Mouse (Mus musculus) erythroblast, adult 5-6 weeks (primary cell): Measurements from ENCODE around the gene Abca7. TPM values are rescaled to one million over a fixed set of nuclear protein-coding genes. Genes with fewer than 3 reads are reported as not detected.
A peak's percentile ranks its signal among the peaks of the same experiment; 100 is the strongest.

Experiments
- ATAC-seq: replicated peaks from 2 replicates; pipeline ENCODE4 v1.8.0; 2016; ENCODE audit warnings: moderate number of reproducible peaks, mild to moderate bottlenecking, moderate TSS enrichment, inconsistent platforms; ENCODE audit not compliant: poor library complexity, low FRiP score, severe bottlenecking
- total RNA-seq, 2 experiments: library from RNA; stranded (forward) in 1 of 2; stranded (reverse) in 1 of 2; fragments of 150-400 nt in 1 of 2; fragments of 200-764, 138-1000 nt in 1 of 2; gene quantifications; 2 replicates each; pipeline versions ENCODE4 v1.2.3 to v1.2.4; 2015 to 2017; ENCODE audit warnings: low replicate concordance in 2 of 2

The Abca7 gene
- total RNA-seq, 2 experiments from 2014 or later: 14.4 to 19.4 TPM

GRCm38 (mm10) chr10:79989870-79990269 lies 6.4 kb upstream of the Abca7 start:
- no peak for ATAC-seq

GRCm38 (mm10) chr10:79991099-79991498 lies 5.2 kb upstream of the Abca7 start:
- no peak for ATAC-seq

GRCm38 (mm10) chr10:79991548-79991947 lies 4.7 kb upstream of the Abca7 start:
- ATAC-seq: no peak

- ATAC-seq: no peak
Observed at GRCm38 (mm10) chr10:79994397-79995115, 1.7 kb upstream of the Abca7 start.

- ATAC-seq: no peak
Observed at GRCm38 (mm10) chr10:79995636-79996035, 658 bp upstream of the Abca7 start.

- ATAC-seq: peak; percentile 72
Observed at GRCm38 (mm10) chr10:79997034-79997760, 903 bp downstream of the Abca7 start.

- ATAC-seq: peak; percentile 29
Observed at GRCm38 (mm10) chr10:79997819-79998218, 1.5 kb downstream of the Abca7 start.

- ATAC-seq: no peak
Observed at GRCm38 (mm10) chr10:80001945-80002344, 5.7 kb downstream of the Abca7 start.

- ATAC-seq: no peak
Observed at GRCm38 (mm10) chr10:80002829-80003228, 6.5 kb downstream of the Abca7 start.

- ATAC-seq: peak; percentile 38
Observed at GRCm38 (mm10) chr10:80003374-80004232, 7.3 kb downstream of the Abca7 start.

- no peak for ATAC-seq
Observed at GRCm38 (mm10) chr10:80004233-80004705, 8.0 kb downstream of the Abca7 start.

- no peak for ATAC-seq
Observed at GRCm38 (mm10) chr10:80011740-80012139, 15.4 kb downstream of the Abca7 start.

GRCm38 (mm10) chr10:80013609-80014008 lies 17.3 kb downstream of the Abca7 start:
- ATAC-seq: no peak

- no peak for ATAC-seq
Observed at GRCm38 (mm10) chr10:80014484-80015290, 18.4 kb downstream of the Abca7 start.

GRCm38 (mm10) chr10:80015583-80015982 lies 19.3 kb downstream of the Abca7 start:
- ATAC-seq: no peak

- peak; percentile 41 for ATAC-seq
Observed at GRCm38 (mm10) chr10:80016511-80016910, 20.2 kb downstream of the Abca7 start, which contains the start of gene Arhgap45. TSS of gene Arhgap45 (plus strand) at chr10:80016653.

- ATAC-seq: peak; percentile 19; the same call in 1 of the 2 replicates
Observed at GRCm38 (mm10) chr10:80016931-80017330, 20.6 kb downstream of the Abca7 start.

GRCm38 (mm10) chr10:80017361-80017760 lies 21.1 kb downstream of the Abca7 start:
- ATAC-seq: no peak

- 0 out of 2 replicates have a peak, but pooled peaks have one; percentile 14 for ATAC-seq
Observed at GRCm38 (mm10) chr10:80017771-80018170, 21.5 kb downstream of the Abca7 start.
